Mouse (Mus musculus): Measurements from ENCODE around the gene Pcare. TPM values are rescaled to one million over a fixed set of nuclear protein-coding genes. Genes with fewer than 3 reads are reported as not detected.

The Pcare gene
- polyA plus RNA-seq, 1 experiment from 2014 or later, result not detected

- no peaks in the 10 kb centered on the region for H3K9me3 ChIP-seq (ENCODE audit: low read length)
- no peaks in the 10 kb centered on the region for H3K36me3 ChIP-seq (ENCODE audit: insufficient read depth, low read length)
- no peaks in the 10 kb centered on the region for H3K4me1 ChIP-seq (ENCODE audit: insufficient read depth, low read depth, low read length)
- ATAC-seq, result no peak
- H3K4me3 ChIP-seq (ENCODE audit: low read depth, low read length), result no peak overlapping the region
- no peak for DNase-seq (ENCODE audit: low spot score)
- H3K27ac ChIP-seq (ENCODE audit: low read length), result no peak overlapping the region
- no peak for TF ChIP-seq EP300 (IDR thresholded peaks at IDR 0.05)
- TF ChIP-seq CTCF (IDR thresholded peaks at IDR 0.05), result no peak
- H3K4me2 ChIP-seq (replicated peaks; ENCODE audit: low read depth, low read length), result no peak overlapping the region
- WGBS, result 68% methylated on average over 9 of the region's 9 CpGs
- no peak overlapping the region for H3K9ac ChIP-seq (replicated peaks; ENCODE audit: low read depth)
- H3K27me3 ChIP-seq (replicated peaks; ENCODE audit: insufficient read depth, low read length), result no peaks in the 10 kb centered on the region
These were observed 6.6 kb downstream of the Pcare start for GRCm38 (mm10) chr17:71746114-71746513.

GRCm38 (mm10) chr17:71742935-71743334 is 9.8 kb downstream of the Pcare start:
- Histone ChIP-seq H3K9ac (replicated peaks; ENCODE audit: low read depth) (no peak overlapping the region), H3K4me1 (ENCODE audit: insufficient read depth, low read depth, low read length) (no peaks in the 10 kb centered on the region), H3K9me3 (ENCODE audit: low read length) (no peaks in the 10 kb centered on the region), H3K4me3 (ENCODE audit: low read depth, low read length) (no peak overlapping the region), H3K4me2 (replicated peaks; ENCODE audit: low read depth, low read length) (no peak overlapping the region), H3K27me3 (replicated peaks; ENCODE audit: insufficient read depth, low read length) (no peaks in the 10 kb centered on the region), H3K27ac (ENCODE audit: low read length) (no peak overlapping the region), H3K36me3 (ENCODE audit: insufficient read depth, low read length) (no peaks in the 10 kb centered on the region)
- peak; percentile 37 for DNase-seq (ENCODE audit: low spot score)
- no peak; the same call in 1 of the 2 replicates for ATAC-seq
- 19% methylated on average over 5 of the region's 5 CpGs for WGBS
- TF ChIP-seq EP300 (IDR thresholded peaks at IDR 0.05) (no peak), CTCF (IDR thresholded peaks at IDR 0.05) (no peak)

- H3K27me3 ChIP-seq (replicated peaks; ENCODE audit: insufficient read depth, low read length), result no peaks in the 10 kb centered on the region
- 73% methylated on average over 3 of the region's 3 CpGs for WGBS
- no peaks in the 10 kb centered on the region for H3K36me3 ChIP-seq (ENCODE audit: insufficient read depth, low read length)
- DNase-seq (ENCODE audit: low spot score), result no peak
- TF ChIP-seq EP300 (IDR thresholded peaks at IDR 0.05) (no peak), CTCF (IDR thresholded peaks at IDR 0.05) (no peak)
- no peak overlapping the region for H3K27ac ChIP-seq (ENCODE audit: low read length)
- no peaks in the 10 kb centered on the region for H3K9me3 ChIP-seq (ENCODE audit: low read length)
- H3K4me1 ChIP-seq (ENCODE audit: insufficient read depth, low read depth, low read length), result no peaks in the 10 kb centered on the region
- H3K4me2 ChIP-seq (replicated peaks; ENCODE audit: low read depth, low read length), result no peak overlapping the region
- H3K9ac ChIP-seq (replicated peaks; ENCODE audit: low read depth), result no peak overlapping the region
- no peak overlapping the region for H3K4me3 ChIP-seq (ENCODE audit: low read depth, low read length)
- no peak for ATAC-seq
These were observed 10.5 kb downstream of the Pcare start for GRCm38 (mm10) chr17:71742156-71742555.

- 38% methylated on average over 3 of the region's 3 CpGs for WGBS
- Histone ChIP-seq H3K9ac (replicated peaks; ENCODE audit: low read depth) (no peak overlapping the region), H3K9me3 (ENCODE audit: low read length) (no peaks in the 10 kb centered on the region), H3K36me3 (ENCODE audit: insufficient read depth, low read length) (no peaks in the 10 kb centered on the region), H3K4me3 (ENCODE audit: low read depth, low read length) (no peak overlapping the region), H3K4me2 (replicated peaks; ENCODE audit: low read depth, low read length) (no peak overlapping the region), H3K27ac (ENCODE audit: low read length) (no peak overlapping the region), H3K27me3 (replicated peaks; ENCODE audit: insufficient read depth, low read length) (no peaks in the 10 kb centered on the region), H3K4me1 (ENCODE audit: insufficient read depth, low read depth, low read length) (no peaks in the 10 kb centered on the region)
- TF ChIP-seq CTCF (IDR thresholded peaks at IDR 0.05), result no peak
- TF ChIP-seq EP300 (IDR thresholded peaks at IDR 0.05), result no peak
- ATAC-seq (no peak), DNase-seq (ENCODE audit: low spot score) (no peak)
These were observed 16.3 kb downstream of the Pcare start for GRCm38 (mm10) chr17:71736442-71736841.

GRCm38 (mm10) chr17:71730655-71731054 is 22.0 kb downstream of the Pcare start:
- TF ChIP-seq CTCF (IDR thresholded peaks at IDR 0.05) (no peak), EP300 (IDR thresholded peaks at IDR 0.05) (peak; percentile 99)
- H3K4me3 ChIP-seq (ENCODE audit: low read depth, low read length), result no peak overlapping the region
- no peaks in the 10 kb centered on the region for H3K27me3 ChIP-seq (replicated peaks; ENCODE audit: insufficient read depth, low read length)
- no peaks in the 10 kb centered on the region for H3K9me3 ChIP-seq (ENCODE audit: low read length)
- H3K36me3 ChIP-seq (ENCODE audit: insufficient read depth, low read length), result no peaks in the 10 kb centered on the region
- no peaks in the 10 kb centered on the region for H3K4me1 ChIP-seq (ENCODE audit: insufficient read depth, low read depth, low read length)
- DNase-seq (ENCODE audit: low spot score), result peak; percentile 92
- H3K4me2 ChIP-seq (replicated peaks; ENCODE audit: low read depth, low read length), result no peak overlapping the region
- no peak overlapping the region for H3K9ac ChIP-seq (replicated peaks; ENCODE audit: low read depth)
- H3K27ac ChIP-seq (ENCODE audit: low read length), result peak overlapping the region; percentile 51; the same call in 1 of the 2 replicates
- peak; percentile 98 for ATAC-seq
- 43% methylated on average over 2 of the region's 2 CpGs for WGBS

GRCm38 (mm10) chr17:71721019-71721418 is 31.7 kb downstream of the Pcare start:
- WGBS, result 42% methylated on average over 3 of the region's 3 CpGs
- TF ChIP-seq EP300 (IDR thresholded peaks at IDR 0.05) (no peak), CTCF (IDR thresholded peaks at IDR 0.05) (no peak)
- H3K27ac ChIP-seq (ENCODE audit: low read length), result no peak overlapping the region
- no peaks in the 10 kb centered on the region for H3K36me3 ChIP-seq (ENCODE audit: insufficient read depth, low read length)
- H3K4me1 ChIP-seq (ENCODE audit: insufficient read depth, low read depth, low read length), result no peaks in the 10 kb centered on the region
- DNase-seq (ENCODE audit: low spot score), result no peak
- H3K27me3 ChIP-seq (replicated peaks; ENCODE audit: insufficient read depth, low read length), result no peaks in the 10 kb centered on the region
- H3K9me3 ChIP-seq (ENCODE audit: low read length), result no peaks in the 10 kb centered on the region
- H3K4me3 ChIP-seq (ENCODE audit: low read depth, low read length), result no peak overlapping the region
- H3K9ac ChIP-seq (replicated peaks; ENCODE audit: low read depth), result no peak overlapping the region
- no peak overlapping the region for H3K4me2 ChIP-seq (replicated peaks; ENCODE audit: low read depth, low read length)
- no peak for ATAC-seq

GRCm38 (mm10) chr17:71720434-71720833 is 32.3 kb downstream of the Pcare start:
- no peak overlapping the region for H3K4me2 ChIP-seq (replicated peaks; ENCODE audit: low read depth, low read length)
- ATAC-seq, result no peak
- no peaks in the 10 kb centered on the region for H3K36me3 ChIP-seq (ENCODE audit: insufficient read depth, low read length)
- TF ChIP-seq EP300 (IDR thresholded peaks at IDR 0.05) (no peak), CTCF (IDR thresholded peaks at IDR 0.05) (no peak)
- no peaks in the 10 kb centered on the region for H3K27me3 ChIP-seq (replicated peaks; ENCODE audit: insufficient read depth, low read length)
- H3K9me3 ChIP-seq (ENCODE audit: low read length), result no peaks in the 10 kb centered on the region
- no peak for DNase-seq (ENCODE audit: low spot score)
- no peak overlapping the region for H3K27ac ChIP-seq (ENCODE audit: low read length)
- no peaks in the 10 kb centered on the region for H3K4me1 ChIP-seq (ENCODE audit: insufficient read depth, low read depth, low read length)
- H3K4me3 ChIP-seq (ENCODE audit: low read depth, low read length), result no peak overlapping the region
- H3K9ac ChIP-seq (replicated peaks; ENCODE audit: low read depth), result no peak overlapping the region
